Mouse (Mus musculus) testis, postnatal 14 days (tissue): ENCODE results near the gene Zfp316.

Experiments used
- DNase-seq: peaks from one replicate; pipeline ENCODE4 v3.0.0; 2021; ENCODE audit warnings: low spot score

Zfp316 gene

DNA sequence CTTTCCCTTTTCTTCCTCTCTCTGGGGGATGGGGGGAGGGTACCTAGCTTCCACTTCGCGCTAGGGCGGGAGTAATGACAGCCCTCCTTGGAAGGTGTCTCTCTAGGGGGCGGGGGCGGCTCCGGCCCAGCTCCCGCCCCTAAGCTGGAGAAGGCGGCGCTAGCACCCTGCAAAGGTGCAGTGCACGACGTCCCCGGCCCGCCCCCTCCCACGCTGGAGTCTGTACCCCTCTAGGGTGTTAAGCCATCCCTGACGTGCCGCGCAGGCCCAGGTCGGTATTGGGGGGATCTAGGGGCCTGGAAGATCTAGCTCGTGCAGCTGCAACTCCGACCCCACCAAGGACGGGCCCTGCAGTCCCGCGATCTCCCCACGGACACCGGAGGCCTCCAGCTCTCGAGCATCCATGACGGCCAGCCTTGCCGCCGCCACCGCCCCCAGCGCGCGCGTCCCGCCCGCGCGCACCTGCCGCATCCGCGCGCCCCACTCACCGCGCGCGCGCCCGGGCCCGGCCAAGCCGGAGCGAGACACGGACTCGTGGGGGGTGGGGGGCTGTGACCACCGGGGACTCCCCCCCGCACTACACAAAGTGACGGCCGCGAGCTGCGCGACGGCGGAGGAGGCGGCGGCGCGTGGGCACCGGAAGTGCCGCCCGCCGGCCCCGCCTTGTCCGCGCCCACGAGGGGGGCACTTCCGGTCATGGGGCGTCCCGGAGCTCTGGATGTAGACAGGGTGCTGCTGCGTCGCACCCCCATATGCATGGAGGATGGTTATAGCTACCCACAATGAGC is at the start of gene Zfp316:
TSS of gene Zfp316 (minus strand) at position 660 of the 788 bp plus-strand sequence.
- peak; percentile 64 for DNase-seq

DNA sequence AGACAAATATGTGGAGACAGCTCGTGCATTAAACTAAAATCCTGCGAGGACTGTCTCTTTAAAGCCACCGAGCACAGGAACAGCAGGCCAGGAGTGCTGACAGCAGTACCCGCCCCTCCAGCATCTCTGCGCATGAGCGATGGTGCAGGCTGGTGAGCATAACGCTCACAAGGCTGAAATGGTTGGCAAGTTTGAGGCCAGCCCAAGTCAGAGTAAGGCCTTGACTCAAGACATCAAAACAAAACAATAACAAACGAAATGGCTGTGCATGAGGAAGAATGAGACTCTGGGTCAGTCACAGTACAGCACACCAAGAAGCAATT is 47.4 kb upstream of the Zfp316 start:
- DNase-seq, result no peak

DNA sequence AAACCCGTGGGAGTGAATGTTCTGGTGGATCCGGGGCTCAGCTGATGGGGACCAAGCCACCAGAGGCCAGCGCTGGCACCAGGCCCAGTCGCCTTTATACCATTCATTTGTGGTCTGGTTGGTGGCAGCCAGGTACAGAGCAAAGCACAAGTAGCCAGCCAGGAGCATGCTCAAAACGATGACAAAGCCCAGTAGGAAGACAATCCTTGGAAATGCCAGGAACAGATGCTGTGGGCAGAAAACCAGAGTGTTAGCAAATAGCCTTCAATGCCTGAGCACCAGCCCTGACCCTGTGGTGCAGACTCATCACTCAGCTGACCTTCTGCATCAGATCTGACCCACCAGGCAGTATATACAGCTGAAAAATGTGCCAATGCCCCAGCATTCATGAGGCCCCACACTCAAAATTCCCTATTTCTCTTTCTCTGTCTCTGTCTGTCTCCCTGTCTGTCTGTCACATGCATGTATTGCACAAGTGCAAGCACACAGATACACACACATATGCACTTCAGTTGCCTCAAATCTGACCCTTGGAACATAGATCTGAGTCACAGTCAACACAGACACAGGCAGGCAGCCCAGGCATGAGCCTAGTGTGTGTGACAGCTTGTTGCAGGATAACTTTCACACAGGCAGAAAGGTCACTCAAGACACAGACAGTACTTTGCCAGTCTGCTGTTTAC is 46.9 kb upstream of the Zfp316 start:
- DNase-seq, result no peak

DNA sequence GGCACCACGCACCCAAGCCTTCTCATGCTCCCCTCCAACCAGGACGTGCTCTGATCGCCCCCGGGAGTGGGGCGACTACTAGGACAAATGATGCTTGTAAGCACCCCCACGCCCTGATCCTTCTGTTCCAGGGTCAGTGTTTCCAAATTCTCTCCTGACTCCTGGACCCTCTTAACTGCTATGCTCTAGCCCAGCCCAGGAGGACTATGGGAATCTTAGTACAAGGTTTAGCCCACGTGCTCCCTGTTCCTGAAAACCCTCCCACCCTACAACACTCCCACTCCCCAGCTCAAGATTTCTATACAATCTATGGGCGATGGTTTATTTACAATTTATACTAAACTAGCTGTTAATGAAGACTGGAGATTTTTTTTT is 45.7 kb upstream of the Zfp316 start:
- no peak for DNase-seq

DNA sequence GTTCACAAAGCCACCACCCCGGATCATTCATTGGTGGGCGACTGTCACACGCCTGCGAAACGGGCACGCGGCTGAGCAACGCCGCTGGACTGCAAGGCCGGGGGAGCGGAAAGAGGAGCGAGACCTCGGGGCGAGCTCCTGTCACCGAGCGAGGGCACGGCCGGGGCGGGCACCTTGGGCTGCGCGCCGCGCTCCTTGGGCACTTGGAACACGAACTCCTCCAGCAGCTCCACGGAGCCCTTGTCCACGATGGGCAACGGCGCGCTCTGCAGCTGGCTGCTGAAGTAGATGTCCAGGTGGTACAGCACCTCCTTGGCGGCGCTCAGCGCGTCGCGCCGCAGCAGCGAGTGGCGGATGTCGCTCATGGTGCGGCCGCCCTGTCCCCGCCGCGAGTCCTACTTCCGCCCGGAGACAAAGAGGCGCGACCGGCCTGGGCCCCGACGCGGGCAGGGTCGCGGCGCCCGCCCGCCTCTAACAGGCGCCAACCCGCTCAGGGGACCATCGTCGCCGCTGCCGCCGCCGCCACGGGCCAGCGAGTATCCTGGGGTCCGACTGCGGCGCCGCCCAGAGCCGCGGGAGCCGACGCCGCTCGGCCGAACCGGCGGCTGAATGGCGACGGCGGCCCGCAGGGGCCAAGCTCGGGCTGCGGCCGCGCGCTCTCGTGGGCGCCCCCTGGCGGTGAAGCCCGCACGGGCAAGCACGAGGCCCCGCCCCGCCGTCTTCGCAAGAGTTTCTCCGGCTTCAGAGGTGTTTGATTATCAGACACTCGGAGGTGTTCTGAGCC is 45.1 kb upstream of the Zfp316 start, which contains the start of gene E130309D02Rik:
TSS of gene E130309D02Rik (minus strand) at position 631 of the 784 bp plus-strand sequence.
- peak; percentile 88 for DNase-seq

GRCm38 (mm10) chr5:143314183-143314729 is 44.4 kb upstream of the Zfp316 start:
- DNase-seq, result no peak

DNA sequence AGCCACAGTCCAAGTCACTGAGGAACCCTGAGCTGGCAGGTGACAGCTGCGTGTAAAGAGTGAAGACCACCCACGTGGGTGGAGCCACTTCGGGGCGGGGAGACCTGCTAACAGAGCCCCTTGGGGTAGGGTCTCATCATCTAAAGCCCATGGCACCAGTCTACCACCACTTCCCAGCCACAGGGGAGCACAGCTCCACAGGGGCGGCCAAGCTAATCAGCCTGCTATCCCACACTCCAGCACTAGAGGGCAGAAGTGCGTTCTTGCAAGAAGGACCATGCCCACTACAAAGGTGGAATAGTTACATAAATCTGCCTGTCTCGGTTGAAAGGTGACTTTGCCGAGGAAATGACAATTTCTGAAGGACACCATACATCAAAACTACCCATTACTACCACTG is 42.1 kb upstream of the Zfp316 start:
- peak; percentile 81 for DNase-seq

DNA sequence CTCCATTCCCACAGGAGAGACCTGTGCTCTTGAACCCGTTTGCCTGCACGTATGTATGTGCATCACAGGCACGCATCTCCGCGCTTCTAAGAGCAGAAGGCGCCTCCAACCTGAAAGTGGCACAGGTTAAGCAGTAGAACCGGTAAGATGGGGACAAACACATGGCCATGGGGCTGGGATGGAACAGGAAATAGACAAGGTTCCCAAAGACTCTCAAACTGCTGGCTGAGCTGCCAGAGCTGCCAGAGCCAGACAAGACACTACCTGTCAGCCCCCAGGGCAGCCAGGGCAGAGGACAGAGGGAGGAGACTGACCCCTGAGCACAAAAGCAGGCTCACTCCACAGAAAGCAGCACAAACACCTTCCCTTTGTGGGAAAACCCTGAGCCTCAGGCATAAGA is 40.1 kb upstream of the Zfp316 start:
- no peak for DNase-seq

DNA sequence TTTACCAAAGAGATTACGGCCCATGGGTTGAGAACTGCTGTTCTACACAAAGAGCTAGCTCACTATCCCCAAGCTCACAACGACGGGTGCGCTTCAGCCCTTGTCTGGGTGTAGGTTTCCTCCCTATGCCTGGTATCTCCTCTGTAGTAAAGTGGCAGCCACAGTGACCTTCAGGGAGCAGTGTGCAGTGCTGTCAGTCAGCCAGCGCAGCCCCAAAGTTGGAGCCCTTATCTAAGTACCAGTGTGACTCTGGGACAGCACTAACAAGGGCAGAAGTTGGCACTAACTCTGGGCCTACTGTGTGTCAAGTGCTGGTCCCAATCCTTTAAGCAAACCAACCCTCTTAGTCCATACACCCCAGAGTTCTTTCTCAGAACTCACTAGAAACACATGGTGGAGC is 39.0 kb upstream of the Zfp316 start:
- DNase-seq, result peak; percentile 55

- no peak for DNase-seq
Observed at GRCm38 (mm10) chr5:143304251-143304650, 34.4 kb upstream of the Zfp316 start.

DNA sequence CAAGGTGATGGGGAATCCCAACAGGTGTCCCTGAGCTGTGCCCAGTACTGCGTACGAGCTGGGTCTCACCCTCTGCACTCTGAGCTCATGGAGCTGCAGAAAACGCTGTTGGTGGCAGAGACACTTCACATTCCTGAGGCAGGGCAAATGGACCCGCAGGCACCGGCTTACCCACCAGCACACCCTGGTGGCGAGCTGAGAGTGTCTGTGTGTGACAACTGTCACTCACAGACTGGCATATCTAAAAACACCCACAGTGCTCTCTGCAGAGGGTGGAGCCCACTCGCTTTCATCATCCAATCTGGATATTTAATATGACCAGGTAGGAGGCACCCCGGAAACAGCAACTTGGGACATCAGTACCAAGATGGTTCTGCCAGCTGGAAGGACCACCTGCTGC is 31.5 kb upstream of the Zfp316 start:
- DNase-seq, result no peak

DNA sequence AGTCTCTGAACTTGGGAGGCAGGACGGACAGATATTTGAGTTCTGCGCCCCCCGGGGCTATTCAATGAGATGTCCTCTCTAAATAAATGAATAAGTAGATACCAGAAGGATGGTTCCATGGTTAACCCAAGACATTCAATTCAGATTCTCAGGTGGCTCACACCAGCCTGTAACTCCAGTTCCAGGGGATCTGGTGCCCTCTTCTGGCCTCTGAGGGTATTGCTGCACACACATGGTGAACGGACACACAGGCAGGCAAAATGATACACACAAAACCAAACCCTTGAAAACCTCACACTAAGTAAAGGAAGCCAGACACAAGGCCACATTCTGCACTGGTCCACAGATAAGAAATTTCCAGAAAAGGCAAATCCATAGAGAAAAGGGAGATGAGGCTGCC is 29.9 kb upstream of the Zfp316 start:
- DNase-seq, result no peak

GRCm38 (mm10) chr5:143298391-143298790 is 28.6 kb upstream of the Zfp316 start:
- DNase-seq, result no peak

- no peak for DNase-seq
Observed at GRCm38 (mm10) chr5:143297986-143298385, 28.2 kb upstream of the Zfp316 start.

GRCm38 (mm10) chr5:143295330-143295729 is 25.5 kb upstream of the Zfp316 start:
- no peak for DNase-seq

GRCm38 (mm10) chr5:143294862-143295261 is 25.0 kb upstream of the Zfp316 start:
- DNase-seq, result no peak

GRCm38 (mm10) chr5:143293404-143293803 is 23.6 kb upstream of the Zfp316 start, which contains the start of gene Zfp853:
Gene Zfp853 (minus strand): TSS chr5:143293623.
- DNase-seq, result no peak

DNA sequence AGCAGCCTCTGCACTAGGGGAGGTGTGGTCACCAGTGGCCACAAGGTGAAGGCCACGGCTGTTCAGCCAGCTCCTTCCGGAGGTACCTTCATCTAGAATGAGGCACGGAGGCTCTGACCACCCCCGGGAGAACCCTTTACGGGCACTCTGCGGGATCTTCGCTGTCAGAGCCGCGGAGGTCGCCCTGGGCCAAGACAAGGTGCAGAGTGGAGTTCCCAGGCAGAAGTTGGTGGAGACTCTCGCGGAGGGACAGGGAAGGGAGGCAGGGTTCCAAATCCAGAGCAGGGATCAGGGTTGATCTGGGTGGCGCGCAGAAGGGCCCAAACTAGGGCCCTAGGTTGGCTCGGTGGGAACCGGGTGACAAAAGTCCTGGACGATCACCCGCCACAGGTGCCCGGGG is 23.1 kb upstream of the Zfp316 start:
- DNase-seq, result no peak

DNA sequence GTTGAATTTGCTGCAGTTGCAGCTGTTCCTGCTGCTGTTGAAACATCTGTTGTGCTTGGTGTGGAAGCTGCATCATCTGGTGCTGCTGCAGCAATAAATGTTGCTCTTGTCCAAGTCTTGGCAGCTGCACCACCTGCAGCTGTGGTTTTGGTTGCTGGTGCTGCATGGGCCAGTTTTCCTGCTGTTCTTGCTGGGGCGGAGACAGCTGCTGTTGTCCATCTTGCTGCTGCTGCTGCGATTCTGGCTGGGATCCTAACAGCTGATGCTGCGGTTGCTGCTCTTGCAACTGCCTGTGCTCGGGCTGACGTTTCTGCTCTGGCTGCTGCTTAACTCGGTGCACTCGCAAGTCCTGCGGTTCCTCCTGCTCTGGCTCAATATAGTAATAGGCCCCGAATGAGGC is 19.5 kb upstream of the Zfp316 start:
- no peak for DNase-seq

- no peak for DNase-seq
Observed at GRCm38 (mm10) chr5:143288378-143288911, 18.6 kb upstream of the Zfp316 start.

- DNase-seq, result no peak
Observed at GRCm38 (mm10) chr5:143287774-143288328, 18.0 kb upstream of the Zfp316 start.

GRCm38 (mm10) chr5:143284762-143285161 is 14.9 kb upstream of the Zfp316 start:
- no peak for DNase-seq
